Mouse (Mus musculus): ENCODE data around the gene Rnf185.
A peak's percentile ranks its signal among the peaks of the same experiment; 100 is the strongest.

The Rnf185 gene

GRCm38 (mm10) chr11:3444875-3445274 is 7.3 kb downstream of the Rnf185 start:
- DNase-seq (ENCODE audit: low read depth), result no peak

DNA sequence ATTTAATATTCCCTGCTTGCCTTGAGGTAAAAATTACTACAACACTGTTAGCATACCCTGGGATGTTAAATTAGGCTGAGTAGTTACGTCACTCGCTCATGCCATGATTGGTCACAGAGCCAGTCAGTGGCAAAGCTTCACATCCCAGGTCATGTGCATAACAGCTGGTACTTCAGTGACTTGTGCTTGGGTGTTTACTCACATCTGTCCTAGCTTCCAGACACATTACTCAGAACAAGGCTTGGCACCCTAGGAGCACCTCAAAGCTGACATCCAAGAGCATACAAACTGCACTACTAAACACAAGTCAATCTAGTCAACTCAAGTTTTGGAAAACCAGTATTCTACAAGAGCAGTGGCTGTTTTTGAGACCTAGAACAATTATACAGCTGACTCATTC is 9.1 kb downstream of the Rnf185 start:
- peak; percentile 45 for DNase-seq (ENCODE audit: low read depth)

DNA sequence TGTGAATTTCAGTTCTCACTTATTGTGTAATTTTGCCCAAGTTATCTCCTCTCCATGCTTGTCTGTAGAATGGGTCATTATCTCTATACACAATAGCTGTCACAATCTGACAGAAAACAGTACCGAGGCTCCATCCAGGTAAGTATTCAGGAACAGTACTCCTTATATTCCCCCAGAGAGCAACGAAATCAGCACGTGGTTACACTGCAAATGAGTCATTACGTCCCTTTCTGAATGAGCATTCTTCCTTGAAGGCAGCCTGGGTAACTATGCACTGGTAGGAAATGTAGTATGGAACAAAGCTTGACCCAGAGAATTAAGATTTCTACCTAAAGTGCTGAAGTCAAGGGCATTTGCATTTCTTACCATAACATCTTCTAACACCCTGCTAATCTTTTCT is 9.5 kb downstream of the Rnf185 start:
- peak; percentile 45 for DNase-seq (ENCODE audit: low read depth)

GRCm38 (mm10) chr11:3441696-3442443 is 10.3 kb downstream of the Rnf185 start:
- DNase-seq (ENCODE audit: low read depth), result peak; percentile 53

GRCm38 (mm10) chr11:3437621-3438020 is 14.5 kb downstream of the Rnf185 start:
- DNase-seq (ENCODE audit: low read depth), result no peak

DNA sequence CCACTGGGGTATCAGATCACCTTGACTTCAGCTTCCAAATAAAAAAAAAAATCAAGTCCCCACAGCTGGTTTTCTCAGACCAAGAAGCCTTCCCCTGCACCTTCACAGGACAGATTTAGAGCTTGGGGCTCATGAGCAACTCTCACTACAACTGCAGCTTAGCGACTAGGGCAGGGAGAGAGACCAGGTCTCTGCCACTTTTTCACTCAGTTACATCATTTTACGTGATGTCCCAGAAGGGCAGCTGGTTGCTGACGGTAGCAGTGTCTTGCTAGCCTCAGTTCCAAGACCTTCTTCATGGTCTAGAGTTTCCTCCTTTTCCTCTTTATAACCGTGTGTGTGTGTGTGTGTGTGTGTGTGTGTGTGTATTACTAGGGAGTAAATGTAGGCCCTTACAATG is 18.4 kb downstream of the Rnf185 start:
- DNase-seq (ENCODE audit: low read depth), result no peak

- DNase-seq (ENCODE audit: low read depth), result no peak
Measured at GRCm38 (mm10) chr11:3431976-3432603, 20.1 kb downstream of the Rnf185 start.

DNA sequence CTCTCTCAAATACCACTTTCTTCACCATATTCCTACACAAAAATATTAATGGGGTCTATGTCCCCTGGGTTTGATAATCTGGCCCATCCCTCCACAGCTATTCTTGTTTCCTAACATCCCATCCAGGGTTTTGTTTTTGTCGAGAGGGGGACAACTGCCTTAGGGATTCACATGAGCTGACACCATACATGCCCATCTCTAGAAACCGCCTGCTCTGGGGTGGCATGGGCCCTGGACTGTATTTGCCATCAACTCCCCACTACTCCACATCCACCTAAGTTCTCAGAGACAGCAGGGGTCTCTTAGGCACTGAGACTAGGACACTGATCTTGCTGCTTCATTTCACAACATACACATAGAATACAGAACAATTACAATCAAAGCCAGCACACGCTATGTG is 20.6 kb downstream of the Rnf185 start:
- no peak for DNase-seq (ENCODE audit: low read depth)

- no peak for DNase-seq (ENCODE audit: low read depth)
Measured at GRCm38 (mm10) chr11:3428632-3429031, 23.5 kb downstream of the Rnf185 start.

- DNase-seq (ENCODE audit: low read depth), result no peak
Measured at GRCm38 (mm10) chr11:3427697-3428230, 24.4 kb downstream of the Rnf185 start.

GRCm38 (mm10) chr11:3422242-3422641 is 29.9 kb downstream of the Rnf185 start:
- no peak for DNase-seq (ENCODE audit: low read depth)

DNA sequence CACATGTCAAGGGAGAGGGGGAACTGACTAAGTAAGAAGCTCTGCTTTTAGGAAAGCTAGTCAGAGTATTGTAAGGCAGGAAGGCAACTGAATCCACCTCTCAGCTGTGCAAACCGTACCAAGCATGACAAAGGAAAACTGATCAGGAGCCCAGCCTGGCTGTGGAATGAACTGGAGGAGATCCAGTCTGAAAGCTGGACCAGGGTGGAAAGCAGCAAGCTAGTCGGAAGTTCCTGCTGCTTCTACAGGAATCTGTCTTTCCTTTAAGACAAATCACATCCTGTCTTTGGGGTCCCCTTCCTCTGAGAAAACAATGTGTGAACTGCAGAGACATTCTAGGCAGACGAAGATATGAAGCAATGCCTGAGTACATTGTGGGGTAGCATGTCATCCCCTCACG is 33.4 kb downstream of the Rnf185 start:
- no peak for DNase-seq (ENCODE audit: low read depth)

- no peak for DNase-seq (ENCODE audit: low read depth)
Measured at GRCm38 (mm10) chr11:3417795-3418194, 34.4 kb downstream of the Rnf185 start.

- no peak for DNase-seq (ENCODE audit: low read depth)
Measured at GRCm38 (mm10) chr11:3416399-3416798, 35.8 kb downstream of the Rnf185 start.

- no peak for DNase-seq (ENCODE audit: low read depth)
Measured at GRCm38 (mm10) chr11:3412111-3412510, 40.1 kb downstream of the Rnf185 start.

DNA sequence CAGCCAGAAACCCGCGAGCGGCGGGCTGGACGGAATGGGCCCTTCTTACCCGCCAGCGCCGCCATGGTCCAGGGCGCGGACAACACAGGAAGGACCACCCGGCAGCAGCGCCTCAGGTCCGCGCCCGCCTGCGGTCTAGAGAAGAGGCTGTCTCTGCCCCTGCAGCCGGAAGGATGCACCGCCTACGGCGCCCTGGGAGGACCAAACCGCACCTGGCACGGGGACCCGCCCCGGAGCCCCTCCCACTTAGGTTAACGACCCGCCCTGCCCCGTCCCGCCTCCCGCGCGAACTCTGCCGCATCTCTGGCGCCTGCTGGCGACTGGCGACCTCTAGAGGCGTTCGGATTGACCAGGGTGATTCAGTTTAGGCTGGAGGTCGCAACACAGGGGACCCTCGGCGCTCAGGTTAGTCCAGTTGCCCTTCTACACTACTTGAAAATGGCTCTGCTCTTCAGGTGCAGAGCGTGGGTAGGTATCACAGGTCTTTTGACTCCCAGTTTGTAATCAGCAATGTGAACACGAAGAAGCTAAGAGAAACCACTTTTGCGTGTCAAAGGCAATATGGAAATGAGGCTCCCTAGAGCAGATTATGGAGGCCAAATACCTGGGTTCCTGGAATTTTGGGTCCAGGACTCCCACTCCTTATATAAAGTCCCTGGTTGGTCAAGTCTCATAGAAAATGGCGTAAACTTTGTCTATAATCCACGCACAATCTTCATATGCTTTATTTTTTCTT is 43.0 kb downstream of the Rnf185 start, which contains the start of gene Limk2:
Gene Limk2 (minus strand): TSS at position 193 of the 736 bp plus-strand sequence.
- DNase-seq (ENCODE audit: low read depth), result peak; percentile 92

DNA sequence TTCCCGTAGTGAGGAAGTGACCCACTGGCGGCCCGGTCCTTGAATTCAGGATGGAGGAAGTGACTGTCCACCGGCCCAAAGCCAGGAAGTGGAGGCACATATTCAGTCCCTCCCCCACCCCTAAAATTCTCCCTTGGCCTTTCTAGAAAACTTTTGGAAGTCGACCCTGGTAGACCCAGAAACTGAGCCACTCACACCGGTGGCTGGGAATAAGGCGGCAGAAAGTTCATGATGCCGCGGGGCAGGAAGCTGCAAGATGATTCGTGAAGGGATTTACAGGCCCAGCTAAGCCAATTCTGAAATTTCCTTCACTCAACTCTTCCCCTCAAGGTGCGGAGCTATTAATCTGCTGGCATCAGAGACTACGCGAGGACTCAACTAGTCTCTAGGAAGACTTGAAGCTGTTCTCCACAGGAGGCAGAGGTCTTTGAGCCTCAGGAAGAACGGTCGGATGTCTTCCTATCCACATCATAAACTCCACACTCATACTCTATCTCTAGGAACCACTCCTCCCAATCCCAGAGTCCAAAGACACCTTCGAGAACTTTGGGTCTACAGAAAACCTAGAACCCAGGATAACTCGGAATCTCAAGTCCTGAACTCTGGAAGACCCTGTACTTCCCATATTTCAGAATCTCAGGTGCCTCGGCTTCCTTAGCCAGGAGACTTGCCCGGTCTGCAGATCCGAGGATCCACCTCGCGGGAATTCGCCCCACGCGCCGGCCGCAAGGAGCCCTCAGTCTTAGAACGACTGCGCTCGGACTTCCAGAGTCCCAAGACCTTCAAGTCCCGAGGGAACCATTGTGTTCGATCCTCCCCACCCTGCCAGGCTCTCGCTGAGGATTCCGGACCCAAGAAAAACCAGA is 43.8 kb downstream of the Rnf185 start:
- peak; percentile 34 for DNase-seq (ENCODE audit: low read depth)

GRCm38 (mm10) chr11:3404287-3405047 is 47.7 kb downstream of the Rnf185 start:
- DNase-seq (ENCODE audit: low read depth), result peak; percentile 17

- DNase-seq (ENCODE audit: low read depth), result no peak
Measured at GRCm38 (mm10) chr11:3403024-3403423, 49.1 kb downstream of the Rnf185 start.

GRCm38 (mm10) chr11:3398318-3398717 is 53.8 kb downstream of the Rnf185 start:
- no peak for DNase-seq (ENCODE audit: low read depth)

GRCm38 (mm10) chr11:3396562-3396961 is 55.6 kb downstream of the Rnf185 start:
- no peak for DNase-seq (ENCODE audit: low read depth)

Measured in NIH3T3 (cell line).